Mouse (Mus musculus) liver, adult 2 months (tissue): ENCODE data around the gene Mast2. TPM values are rescaled to one million over a fixed set of nuclear protein-coding genes. Genes with fewer than 3 reads are reported as not detected.

Source experiments
- DNase-seq: peaks from one replicate; pipeline ENCODE4 v3.0.0-alpha.2; 2011; ENCODE audit warnings: low read depth, low spot score; ENCODE audit errors: extremely low read depth
- H3K27ac ChIP-seq: fragments of 200-500 bp; replicated peaks from 2 replicates; pipeline ENCODE4 v1.5.1; 2012; ENCODE audit warnings: low read depth, mild to moderate bottlenecking, control low read depth, inconsistent platforms, low read length; ENCODE audit not compliant: insufficient read depth
- H3K27me3 ChIP-seq: fragments of 200-500 bp; 2 replicates; pipeline ENCODE4 v1.6.1; 2012; ENCODE audit warnings: mild to moderate bottlenecking, moderate library complexity, low read length, inconsistent platforms; ENCODE audit not compliant: control insufficient read depth, insufficient read depth
- H3K36me3 ChIP-seq: fragments of 200-500 bp; 2 replicates; pipeline ENCODE4 v1.6.1; 2012; ENCODE audit warnings: low read length, inconsistent platforms; ENCODE audit not compliant: control insufficient read depth, insufficient read depth
- H3K4me1 ChIP-seq: fragments of 200-500 bp; 2 replicates; pipeline ENCODE4 v1.6.1; 2011; ENCODE audit warnings: low read length; ENCODE audit not compliant: control insufficient read depth, insufficient read depth
- H3K4me3 ChIP-seq: fragments of 200-500 bp; 2 replicates; pipeline ENCODE4 v1.5.1; 2011; ENCODE audit warnings: low read depth, mild to moderate bottlenecking, control low read depth, low read length, moderate library complexity; ENCODE audit not compliant: insufficient read depth
- H3K79me2 ChIP-seq: fragments of 200-500 bp; 2 replicates; pipeline ENCODE4 v1.6.1; 2012; ENCODE audit warnings: inconsistent platforms, mild to moderate bottlenecking, low read length, moderate library complexity; ENCODE audit not compliant: control insufficient read depth, insufficient read depth
- H3K9ac ChIP-seq: fragments of 200-500 bp; 2 replicates; pipeline ENCODE4 v1.6.1; 2012; ENCODE audit warnings: low read depth, mild to moderate bottlenecking, control low read depth, inconsistent platforms, low read length
- CTCF ChIP-seq: fragments of 200-500 bp; IDR thresholded peaks from 2 replicates; pipeline ENCODE4 v1.5.1; 2011; ENCODE audit warnings: low read depth, low read length, control low read depth
- POLR2A ChIP-seq: fragments of 200-500 bp; IDR thresholded peaks from 2 replicates; pipeline ENCODE4 v1.6.1; 2011; ENCODE audit warnings: low read length, control low read depth; ENCODE audit not compliant: insufficient read depth; ENCODE audit errors: extremely low read depth
- WGBS: fragments of 180-500 bp; shearing (Covaris S2); methylation state at CpG from one replicate; pipeline ENCODE4 v1.1.7; 2018; 5-methylcytosine and 5-hydroxymethylcytosine counted together
- polyA plus RNA-seq: library from polyadenylated mRNA; depleted of rRNA; stranded (reverse); fragments of >200 nt; gene quantifications from 2 replicates; pipeline ENCODE4 v1.2.3, GENCODE M21; 2012; rRNA removed
- total RNA-seq: library from RNA; depleted of rRNA; stranded (reverse); fragments of >200 nt; gene quantifications from 2 replicates; pipeline ENCODE4 v1.2.3, GENCODE M21; 2014; rRNA removed

Mast2 gene
- total and polyA plus RNA-seq, 2 experiments: 3.9 to 20.6 TPM

DNA sequence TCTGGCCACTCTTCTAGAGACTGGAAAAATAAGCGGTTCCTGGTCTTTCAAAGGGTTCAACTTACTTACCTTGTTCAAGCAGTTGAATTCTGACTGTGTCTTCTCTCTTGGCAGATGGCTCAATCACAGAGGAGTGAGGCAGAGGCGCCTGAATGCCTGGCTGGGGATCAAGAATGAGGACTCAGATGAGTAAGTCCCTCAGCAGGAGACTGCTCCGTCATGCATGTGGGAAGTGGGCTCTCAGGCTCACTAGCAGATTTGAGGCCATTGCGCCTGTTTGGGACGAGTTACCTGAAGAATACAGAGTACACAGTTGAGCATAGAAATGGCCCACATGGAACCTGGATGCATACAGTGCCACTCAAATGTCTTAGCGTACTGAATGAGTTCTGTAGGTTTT, 172.4 kb downstream of the Mast2 start:
- Histone ChIP-seq H3K79me2 (no peaks in the 10 kb centered on the region), H3K4me3 (no peak overlapping the region), H3K4me1 (no peaks in the 10 kb centered on the region), H3K9ac (no peak overlapping the region), H3K27ac (no peak overlapping the region), H3K36me3 (no peaks in the 10 kb centered on the region), H3K27me3 (no peaks in the 10 kb centered on the region)
- no peak for DNase-seq
- TF ChIP-seq CTCF (no peak), POLR2A (no peak)
- 94% methylated on average over 6 of the region's 6 CpGs for WGBS

- TF ChIP-seq CTCF: peak; percentile 14; the same call in 1 of the 2 replicates
- TF ChIP-seq POLR2A: no peak
- 89% methylated on average over 2 of the region's 2 CpGs for whole genome bisulfite sequencing
These were observed 181.8 kb downstream of the Mast2 start for GRCm38 (mm10) chr4:116282211-116282610.

GRCm38 (mm10) chr4:116268220-116268619, 195.8 kb downstream of the Mast2 start:
- no peaks in the 10 kb centered on the region for H3K4me1 ChIP-seq
- DNase-seq: no peak
- no peaks in the 10 kb centered on the region for H3K79me2 ChIP-seq
- no peak for TF ChIP-seq CTCF
- TF ChIP-seq POLR2A: no peak
- WGBS: 96% methylated on average over 6 of the region's 6 CpGs
- no peak overlapping the region for H3K9ac ChIP-seq
- H3K36me3 ChIP-seq: no peaks in the 10 kb centered on the region
- no peak overlapping the region for H3K27ac ChIP-seq
- H3K27me3 ChIP-seq: no peaks in the 10 kb centered on the region
- no peak overlapping the region for H3K4me3 ChIP-seq

More at GRCm38 (mm10) chr4:116282211-116282610, 181.8 kb downstream of the Mast2 start:
- Histone ChIP-seq H3K36me3 (no peaks in the 10 kb centered on the region), H3K4me1 (no peaks in the 10 kb centered on the region), H3K27ac (no peak overlapping the region), H3K9ac (no peak overlapping the region), H3K4me3 (no peak overlapping the region), H3K79me2 (no peaks in the 10 kb centered on the region), H3K27me3 (no peaks in the 10 kb centered on the region)
- no peak for DNase-seq

Other genes starting within 250 kb of the Mast2 start
- gene Pik3r3, start 242.6 kb downstream of the Mast2 start, total RNA-seq: 1.0 and 1.4 TPM in 2 replicates
- 1.3 and 1.7 TPM in 2 replicates for gene Pik3r3, start 242.6 kb downstream of the Mast2 start, polyA plus RNA-seq
- 9.7 and 11.7 TPM in 2 replicates for gene Ipp, start 43.4 kb upstream of the Mast2 start, total RNA-seq
- 2.1 and 2.3 TPM in 2 replicates for gene Ipp, start 43.4 kb upstream of the Mast2 start, polyA plus RNA-seq
- 6.8 and 9.8 TPM in 2 replicates for gene Tmem69, start 91.8 kb upstream of the Mast2 start, total RNA-seq
- gene Tmem69, start 91.8 kb upstream of the Mast2 start, polyA plus RNA-seq: 4.3 and 4.7 TPM in 2 replicates
- gene Gpbp1l1, start 93.5 kb upstream of the Mast2 start, total RNA-seq: 72.2 and 76.3 TPM in 2 replicates
- 16.7 and 19.9 TPM in 2 replicates for gene Gpbp1l1, start 93.5 kb upstream of the Mast2 start, polyA plus RNA-seq
- 3.1 and 4.4 TPM in 2 replicates for gene Ccdc17, start 132.5 kb upstream of the Mast2 start, total RNA-seq
- gene Ccdc17, start 132.5 kb upstream of the Mast2 start, polyA plus RNA-seq: 5.3 and 7.6 TPM in 2 replicates
- 11.1 and 12.4 TPM in 2 replicates for gene Nasp, start 163.8 kb upstream of the Mast2 start, total RNA-seq
- gene Nasp, start 163.8 kb upstream of the Mast2 start, polyA plus RNA-seq: 1.5 and 2.0 TPM in 2 replicates
- gene Akr1a1, start 187.5 kb upstream of the Mast2 start, total RNA-seq: 337 and 363 TPM in 2 replicates
- 517 and 533 TPM in 2 replicates for gene Akr1a1, start 187.5 kb upstream of the Mast2 start, polyA plus RNA-seq
- gene Prdx1, start 221.4 kb upstream of the Mast2 start, total RNA-seq: 868 and 925 TPM in 2 replicates
- gene Prdx1, start 221.4 kb upstream of the Mast2 start, polyA plus RNA-seq: 376 and 421 TPM in 2 replicates
- gene Mmachc, start 244.2 kb upstream of the Mast2 start, total RNA-seq: 10.3 and 11.3 TPM in 2 replicates
- gene Mmachc, start 244.2 kb upstream of the Mast2 start, polyA plus RNA-seq: 15.7 and 17.3 TPM in 2 replicates
- gene Ccdc163, start 244.3 kb upstream of the Mast2 start, total RNA-seq: 2.7 and 4.2 TPM in 2 replicates
- 9.3 and 13.1 TPM in 2 replicates for gene Ccdc163, start 244.3 kb upstream of the Mast2 start, polyA plus RNA-seq